Mouse (Mus musculus): Measurements from ENCODE around the gene Ift80. TPM values are rescaled to one million over a fixed set of nuclear protein-coding genes. Genes with fewer than 3 reads are reported as not detected.

Ift80 gene
- polyA plus RNA-seq, 1 experiment = 13.6 TPM

GRCm38 (mm10) chr3:69004055-69004436 is 324 bp downstream of the Ift80 start:
- TF ChIP-seq CTCF (IDR thresholded peaks at IDR 0.05; ENCODE audit: low read depth, low read length) (no peak), POLR2A (IDR thresholded peaks at IDR 0.05; ENCODE audit: borderline replicate concordance, low read depth, low read length) (no peak)
- H3K27ac ChIP-seq (ENCODE audit: insufficient read depth, low read depth, low read length) = 0 out of 2 replicates have a peak overlapping the region, but pooled peaks have one; percentile 35
- peak overlapping the region; percentile 75 for H3K4me3 ChIP-seq (ENCODE audit: insufficient read depth, low read length)
- H3K4me1 ChIP-seq (ENCODE audit: control insufficient read depth, insufficient read depth, low read length) = no peaks in the 10 kb centered on the region

DNA sequence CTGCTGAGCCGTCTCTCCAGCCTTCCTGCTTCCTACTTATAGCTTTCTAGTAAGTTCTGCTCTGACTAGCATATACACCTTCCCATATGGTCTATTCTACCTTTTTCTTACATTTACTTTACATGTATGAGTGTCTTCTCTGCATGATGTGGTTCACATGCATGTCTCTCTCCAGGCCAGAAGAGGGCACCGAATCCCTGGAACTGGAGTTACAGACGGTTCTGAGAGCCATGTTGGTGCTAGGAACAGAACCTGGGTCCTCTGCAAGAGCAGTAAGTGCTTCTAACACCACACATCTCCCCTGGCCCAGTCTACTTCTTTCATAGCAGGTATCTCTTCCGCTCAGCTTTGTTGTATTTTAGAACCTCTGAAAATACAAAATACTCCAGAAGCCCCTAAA is 1.6 kb downstream of the Ift80 start:
- H3K4me3 ChIP-seq (ENCODE audit: insufficient read depth, low read length) = no peak overlapping the region

GRCm38 (mm10) chr3:68986550-68986949 is 17.8 kb downstream of the Ift80 start:
- Histone ChIP-seq H3K4me1 (ENCODE audit: control insufficient read depth, insufficient read depth, low read length) (no peaks in the 10 kb centered on the region), H3K4me3 (ENCODE audit: insufficient read depth, low read length) (no peak overlapping the region), H3K27ac (ENCODE audit: insufficient read depth, low read depth, low read length) (no peak overlapping the region)
- TF ChIP-seq CTCF (IDR thresholded peaks at IDR 0.05; ENCODE audit: low read depth, low read length) (no peak), POLR2A (IDR thresholded peaks at IDR 0.05; ENCODE audit: borderline replicate concordance, low read depth, low read length) (no peak)

More for the DNA sequence above, 1.6 kb downstream of the Ift80 start:
- TF ChIP-seq CTCF (IDR thresholded peaks at IDR 0.05; ENCODE audit: low read depth, low read length) (no peak), POLR2A (IDR thresholded peaks at IDR 0.05; ENCODE audit: borderline replicate concordance, low read depth, low read length) (no peak)
- no peak overlapping the region for H3K27ac ChIP-seq (ENCODE audit: insufficient read depth, low read depth, low read length)
- no peaks in the 10 kb centered on the region for H3K4me1 ChIP-seq (ENCODE audit: control insufficient read depth, insufficient read depth, low read length)

DNA sequence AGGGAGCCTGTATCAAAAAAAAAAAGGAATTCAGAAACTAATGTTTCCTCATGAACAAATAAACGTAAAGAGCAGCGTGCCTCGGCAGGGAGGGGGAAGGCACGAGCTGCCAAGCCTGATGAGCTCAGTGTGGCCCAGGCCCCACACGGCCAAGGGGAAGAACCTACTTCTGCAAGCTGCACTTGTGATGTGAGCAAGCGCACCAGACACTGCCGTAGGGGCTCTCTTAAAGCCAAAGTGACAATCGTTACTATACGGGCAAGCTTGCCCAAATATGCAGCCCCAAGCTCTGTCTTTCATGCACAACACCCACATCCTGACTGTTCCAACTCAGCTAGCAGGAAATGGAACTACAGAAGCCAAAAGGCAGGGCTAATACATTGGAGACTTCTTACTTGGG is 23.5 kb downstream of the Ift80 start:
- Histone ChIP-seq H3K4me1 (ENCODE audit: control insufficient read depth, insufficient read depth, low read length) (peaks cover 24% of the 10 kb centered on the region), H3K4me3 (ENCODE audit: insufficient read depth, low read length) (peak overlapping the region; percentile 28; the same call in 1 of the 2 replicates), H3K27ac (ENCODE audit: insufficient read depth, low read depth, low read length) (peak overlapping the region; percentile 79)
- TF ChIP-seq POLR2A (IDR thresholded peaks at IDR 0.05; ENCODE audit: borderline replicate concordance, low read depth, low read length) (no peak), CTCF (IDR thresholded peaks at IDR 0.05; ENCODE audit: low read depth, low read length) (no peak)

GRCm38 (mm10) chr3:68979187-68979586 is 25.2 kb downstream of the Ift80 start:
- Histone ChIP-seq H3K4me1 (ENCODE audit: control insufficient read depth, insufficient read depth, low read length) (peaks cover 26% of the 10 kb centered on the region), H3K27ac (ENCODE audit: insufficient read depth, low read depth, low read length) (no peak overlapping the region)
- TF ChIP-seq CTCF (IDR thresholded peaks at IDR 0.05; ENCODE audit: low read depth, low read length) = no peak
- TF ChIP-seq POLR2A (IDR thresholded peaks at IDR 0.05; ENCODE audit: borderline replicate concordance, low read depth, low read length) = no peak

DNA sequence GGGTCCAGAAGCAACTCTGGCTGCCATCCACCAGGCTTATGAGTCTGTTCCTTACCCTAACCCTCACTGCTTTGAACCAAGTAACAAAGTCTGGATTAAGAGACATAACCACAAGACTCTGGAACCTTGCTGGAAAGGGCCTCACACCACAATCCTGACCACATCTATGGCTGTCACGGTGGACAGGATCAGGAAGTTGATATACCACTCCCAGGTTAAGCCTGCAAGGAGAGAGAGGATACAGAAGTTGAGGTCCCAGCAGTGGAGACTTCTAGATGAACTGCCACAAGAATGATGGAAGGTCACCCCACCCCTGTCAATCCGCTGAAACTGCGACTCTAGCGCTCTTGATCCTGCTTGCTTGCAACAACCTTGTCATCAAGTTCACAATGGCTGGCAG is 26.7 kb downstream of the Ift80 start:
- TF ChIP-seq CTCF (IDR thresholded peaks at IDR 0.05; ENCODE audit: low read depth, low read length) (no peak), POLR2A (IDR thresholded peaks at IDR 0.05; ENCODE audit: borderline replicate concordance, low read depth, low read length) (no peak)
- Histone ChIP-seq H3K27ac (ENCODE audit: insufficient read depth, low read depth, low read length) (no peak overlapping the region), H3K4me1 (ENCODE audit: control insufficient read depth, insufficient read depth, low read length) (peaks cover 26% of the 10 kb centered on the region), H3K4me3 (ENCODE audit: insufficient read depth, low read length) (no peak overlapping the region)

More at GRCm38 (mm10) chr3:68979187-68979586, 25.2 kb downstream of the Ift80 start:
- H3K4me3 ChIP-seq (ENCODE audit: insufficient read depth, low read length) = no peak overlapping the region

DNA sequence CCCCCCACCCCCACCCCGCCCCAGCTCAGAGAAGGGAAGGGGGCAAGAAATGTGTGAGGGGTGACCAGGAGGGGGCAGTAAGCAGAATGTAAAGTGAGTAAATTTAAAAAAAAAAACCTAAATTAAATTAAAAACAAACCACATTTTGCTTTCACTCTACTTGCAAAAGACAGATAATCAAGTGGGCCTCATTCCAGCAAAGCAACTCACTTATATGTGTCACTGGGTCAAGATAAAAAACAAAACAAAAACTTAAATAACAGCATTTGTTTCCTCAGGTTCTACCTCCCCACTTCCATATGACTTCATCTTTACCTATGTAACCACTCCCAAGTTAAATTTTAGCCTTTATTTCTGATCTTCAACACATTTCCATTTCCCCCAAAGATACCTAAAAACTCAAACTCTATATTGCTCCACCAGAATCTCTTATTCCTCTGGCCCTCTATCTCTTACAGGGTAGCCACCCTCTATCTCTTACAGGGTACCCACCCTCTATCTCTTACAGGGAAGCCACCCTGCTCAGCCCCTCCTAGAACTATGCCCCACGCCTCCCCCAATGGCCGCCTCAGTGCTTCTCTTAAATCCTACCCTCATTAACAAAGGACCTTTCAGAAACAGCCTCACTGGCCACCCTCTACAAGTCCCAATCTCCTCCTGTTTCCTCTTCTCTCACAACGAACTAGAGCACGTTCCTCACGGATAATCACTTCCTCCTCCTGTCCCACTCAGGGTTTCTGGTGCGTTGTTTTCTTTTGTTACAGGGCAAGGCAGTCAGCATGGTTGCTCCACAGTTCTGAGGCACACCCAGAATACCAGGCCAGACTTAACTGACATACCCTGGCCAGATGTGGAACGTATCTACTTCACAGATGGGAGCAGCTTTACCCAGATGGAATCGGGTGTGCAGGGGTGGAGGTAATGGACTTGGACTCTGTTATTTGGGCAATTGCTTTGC is 28.6 kb downstream of the Ift80 start:
- Histone ChIP-seq H3K4me3 (ENCODE audit: insufficient read depth, low read length) (no peak overlapping the region), H3K4me1 (ENCODE audit: control insufficient read depth, insufficient read depth, low read length) (peaks cover 22% of the 10 kb centered on the region), H3K27ac (ENCODE audit: insufficient read depth, low read depth, low read length) (peak overlapping the region; percentile 23)
- TF ChIP-seq CTCF (IDR thresholded peaks at IDR 0.05; ENCODE audit: low read depth, low read length) (no peak), POLR2A (IDR thresholded peaks at IDR 0.05; ENCODE audit: borderline replicate concordance, low read depth, low read length) (no peak)

- Histone ChIP-seq H3K4me3 (ENCODE audit: insufficient read depth, low read length) (no peak overlapping the region), H3K27ac (ENCODE audit: insufficient read depth, low read depth, low read length) (no peak overlapping the region), H3K4me1 (ENCODE audit: control insufficient read depth, insufficient read depth, low read length) (peaks cover 20% of the 10 kb centered on the region)
- TF ChIP-seq POLR2A (IDR thresholded peaks at IDR 0.05; ENCODE audit: borderline replicate concordance, low read depth, low read length) (no peak), CTCF (IDR thresholded peaks at IDR 0.05; ENCODE audit: low read depth, low read length) (no peak)
Observed at GRCm38 (mm10) chr3:68974639-68975532, 29.5 kb downstream of the Ift80 start.

- no peak for TF ChIP-seq CTCF (IDR thresholded peaks at IDR 0.05; ENCODE audit: low read depth, low read length)
- TF ChIP-seq POLR2A (IDR thresholded peaks at IDR 0.05; ENCODE audit: borderline replicate concordance, low read depth, low read length) = no peak
- H3K4me3 ChIP-seq (ENCODE audit: insufficient read depth, low read length) = no peak overlapping the region
- peaks cover 15% of the 10 kb centered on the region for H3K4me1 ChIP-seq (ENCODE audit: control insufficient read depth, insufficient read depth, low read length)
- no peak overlapping the region for H3K27ac ChIP-seq (ENCODE audit: insufficient read depth, low read depth, low read length)
Observed at GRCm38 (mm10) chr3:68973574-68973973, 30.8 kb downstream of the Ift80 start.

Data from bone marrow macrophage, adult 2 months (primary cell).